Mouse (Mus musculus) ES-Bruce4 (cell line): Measurements from ENCODE around the gene Eif3b.

Experiments
- CTCF ChIP-seq: IDR thresholded peaks from one replicate; pipeline ENCODE4 v1.8.1; 2011; ENCODE audit warnings: low read depth, low read length
- EP300 ChIP-seq: IDR thresholded peaks from 2 replicates; pipeline ENCODE4 v1.6.1; 2011; ENCODE audit warnings: low read depth, low read length; ENCODE audit not compliant: insufficient read depth
- POLR2A ChIP-seq: IDR thresholded peaks from one replicate; pipeline ENCODE4 v1.8.1; 2011; ENCODE audit warnings: low read length; ENCODE audit not compliant: insufficient read depth

- TF ChIP-seq EP300 (no peak), CTCF (no peak), POLR2A (no peak)
Observed at GRCm38 (mm10) chr5:140371671-140372070, 47.5 kb upstream of the Eif3b start.
